Mouse (Mus musculus) liver, embryonic 13.5 days (tissue): ENCODE data around the gene Eif1ad. TPM values are rescaled to one million over a fixed set of nuclear protein-coding genes. Genes with fewer than 3 reads are reported as not detected.

Source experiments
- ATAC-seq: fragments of 200-750 bp; cut with Nextera tagmentation; 2 replicates; pipeline ENCODE4 v1.8.0; 2017; ENCODE audit warnings: low read depth, mild to moderate bottlenecking, moderate number of reproducible peaks, moderate library complexity
- DNase-seq: peaks from one replicate; pipeline ENCODE4 v3.0.0; 2022
- H3K27ac ChIP-seq: fragments of 300-500 bp; sonication (generic); 2 replicates; pipeline ENCODE4 v1.5.1; 2015; ENCODE audit warnings: moderate library complexity, mild to moderate bottlenecking, inconsistent platforms
- H3K27me3 ChIP-seq: fragments of 300-500 bp; sonication (generic); 2 replicates; pipeline ENCODE4 v1.6.1; 2015; ENCODE audit warnings: mild to moderate bottlenecking, inconsistent platforms
- H3K36me3 ChIP-seq: fragments of 300-500 bp; sonication (generic); 2 replicates; pipeline ENCODE4 v1.6.1; 2015; ENCODE audit warnings: mild to moderate bottlenecking, inconsistent platforms
- H3K4me1 ChIP-seq: fragments of 300-500 bp; sonication (generic); replicated peaks from 2 replicates; pipeline ENCODE4 v1.6.1; 2015; ENCODE audit warnings: inconsistent platforms
- H3K4me2 ChIP-seq: fragments of 300-500 bp; sonication (generic); 2 replicates; pipeline ENCODE4 v1.6.1; 2015; ENCODE audit warnings: inconsistent platforms, mild to moderate bottlenecking, moderate library complexity
- H3K4me3 ChIP-seq: fragments of 300-500 bp; sonication (generic); replicated peaks from 2 replicates; pipeline ENCODE4 v1.5.1; 2015; ENCODE audit warnings: mild to moderate bottlenecking, inconsistent platforms
- H3K9ac ChIP-seq: fragments of 300-500 bp; sonication (generic); 2 replicates; pipeline ENCODE4 v1.6.1; 2015; ENCODE audit warnings: mild to moderate bottlenecking, inconsistent platforms
- H3K9me3 ChIP-seq: fragments of 300-500 bp; sonication (generic); replicated peaks from 2 replicates; pipeline ENCODE4 v1.6.1; 2016; ENCODE audit warnings: inconsistent platforms
- WGBS: fragments of 180-500 bp; shearing (Covaris S2); methylation state at CpG from one replicate; pipeline ENCODE4 v1.1.7; 2015; ENCODE audit not compliant: insufficient replicate concordance; 5-methylcytosine and 5-hydroxymethylcytosine counted together
- polyA plus RNA-seq: library from polyadenylated mRNA; unstranded; fragments of >200 nt; fragmentation: Nextera tagmentation; extraction: Ambion mirVana; gene quantifications from 2 replicates; pipeline ENCODE4 v1.2.1, GENCODE M21; 2015

Eif1ad gene
- 39.6 and 42.6 TPM in 2 replicates for polyA plus RNA-seq

DNA sequence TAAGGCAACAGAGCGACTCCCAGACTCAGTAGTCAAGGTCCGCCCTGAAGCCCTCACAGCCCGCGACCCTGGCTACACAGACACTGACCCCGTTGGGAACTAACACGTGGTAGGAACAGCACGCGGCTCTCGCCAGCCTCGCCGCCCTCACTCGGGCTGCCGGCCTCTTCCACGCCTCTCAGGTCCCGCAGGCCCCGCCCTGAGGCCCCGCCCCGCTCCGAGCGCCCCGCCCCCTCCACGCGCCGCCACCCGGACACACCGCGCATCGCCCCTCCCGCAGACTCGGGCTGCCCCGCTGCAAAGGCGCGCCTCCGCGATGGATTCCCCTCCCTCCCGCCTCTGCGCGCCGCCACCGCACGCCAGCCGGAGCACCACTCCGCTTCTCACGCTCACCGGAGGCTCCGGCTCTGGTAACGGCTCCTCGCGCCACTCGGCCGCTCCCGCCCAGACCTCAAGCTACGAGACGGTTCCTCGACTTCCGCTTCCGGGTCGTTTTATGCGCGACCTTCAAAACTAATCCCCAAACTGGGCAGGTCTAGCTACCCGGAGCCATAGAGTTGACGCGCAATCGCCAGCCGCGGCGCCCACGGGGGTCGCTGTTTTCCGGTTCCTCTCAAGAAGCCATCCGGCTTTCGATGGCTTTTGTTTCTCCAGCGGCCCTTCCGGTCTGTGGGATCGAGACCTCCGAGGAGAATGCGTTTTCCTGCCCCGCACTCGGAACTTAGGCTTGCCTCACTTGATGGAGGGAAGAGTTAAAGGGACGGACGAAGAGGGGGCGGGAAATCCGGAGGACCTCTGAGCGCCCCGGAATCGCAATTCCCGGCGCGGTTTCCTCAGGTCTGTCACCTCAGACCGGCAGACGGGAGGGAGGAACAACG lies at the start of gene Eif1ad:
TSS of gene Eif1ad (plus strand) at position 567 of the 878 bp plus-strand sequence.
- peak; percentile 93 for ATAC-seq
- peak within 1 kb of the TSS; percentile 90 for H3K4me2 ChIP-seq
- H3K36me3 ChIP-seq, result peaks cover 57% of the 10 kb centered on the region
- no peaks in the 10 kb centered on the region for H3K27me3 ChIP-seq
- H3K9me3 ChIP-seq, result no peaks in the 10 kb centered on the region
- H3K9ac ChIP-seq, result peak within 1 kb of the TSS; percentile 95
- peaks cover 38% of the 10 kb centered on the region for H3K4me1 ChIP-seq
- peak; percentile 88 for DNase-seq
- WGBS, result under 1% methylated on average over 84 of the region's 92 CpGs
- H3K4me3 ChIP-seq, result peak within 1 kb of the TSS; percentile 98
- peak within 1 kb of the TSS; percentile 91 for H3K27ac ChIP-seq

DNA sequence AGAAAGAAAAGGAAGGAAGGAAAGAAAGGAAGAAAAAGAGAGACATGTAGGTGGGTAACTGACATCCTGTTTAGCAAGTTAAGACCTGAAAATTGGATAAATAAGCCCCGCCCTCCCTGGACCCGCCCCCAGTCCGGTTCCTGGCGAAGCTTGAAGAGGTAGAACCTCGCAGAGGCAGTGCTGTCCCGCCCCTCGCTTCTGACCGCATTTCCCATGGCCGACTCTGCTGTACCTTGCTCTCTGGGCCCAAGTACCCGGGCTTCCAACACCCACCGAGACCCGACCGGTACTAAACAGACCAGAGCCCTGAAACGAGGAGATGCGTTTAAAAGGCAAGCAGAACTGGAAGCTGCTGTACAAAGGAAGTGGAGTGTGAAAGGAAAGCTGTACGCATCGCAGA lies 42.7 kb upstream of the Eif1ad start:
- H3K4me3 ChIP-seq, result no peak overlapping the region
- H3K4me2 ChIP-seq, result no peak overlapping the region
- H3K9me3 ChIP-seq, result no peaks in the 10 kb centered on the region
- no peak for ATAC-seq
- no peaks in the 10 kb centered on the region for H3K36me3 ChIP-seq
- WGBS, result 42% methylated on average over 17 of the region's 17 CpGs
- no peak overlapping the region for H3K9ac ChIP-seq
- H3K27me3 ChIP-seq, result no peaks in the 10 kb centered on the region
- DNase-seq, result no peak
- no peaks in the 10 kb centered on the region for H3K4me1 ChIP-seq
- H3K27ac ChIP-seq, result no peak overlapping the region

DNA sequence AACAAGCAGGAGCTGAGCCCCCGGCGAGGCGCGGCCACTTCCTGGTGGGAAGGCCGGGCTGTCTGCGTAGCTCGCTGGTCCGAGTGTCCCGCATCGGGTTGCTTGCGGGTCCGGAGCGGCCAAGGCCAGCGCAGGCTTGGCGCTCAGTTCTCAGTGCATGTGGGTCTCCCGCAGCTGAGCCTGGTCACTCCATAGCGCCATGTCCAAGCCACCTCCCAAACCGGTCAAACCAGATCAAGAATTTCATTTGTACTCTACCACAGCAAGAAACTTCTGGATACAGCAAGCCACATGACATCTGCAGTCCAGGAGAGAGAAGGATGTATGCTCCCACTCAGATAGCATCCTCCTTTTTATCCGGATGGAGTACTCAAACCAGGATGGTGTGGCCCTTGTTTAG lies 38.6 kb upstream of the Eif1ad start:
- H3K4me2 ChIP-seq, result no peak overlapping the region
- no peaks in the 10 kb centered on the region for H3K27me3 ChIP-seq
- H3K9me3 ChIP-seq, result no peaks in the 10 kb centered on the region
- H3K27ac ChIP-seq, result no peak overlapping the region
- H3K9ac ChIP-seq, result no peak overlapping the region
- ATAC-seq (no peak), DNase-seq (no peak)
- 68% methylated on average over 19 of the region's 19 CpGs for WGBS
- no peak overlapping the region for H3K4me3 ChIP-seq
- no peaks in the 10 kb centered on the region for H3K4me1 ChIP-seq
- H3K36me3 ChIP-seq, result no peaks in the 10 kb centered on the region

DNA sequence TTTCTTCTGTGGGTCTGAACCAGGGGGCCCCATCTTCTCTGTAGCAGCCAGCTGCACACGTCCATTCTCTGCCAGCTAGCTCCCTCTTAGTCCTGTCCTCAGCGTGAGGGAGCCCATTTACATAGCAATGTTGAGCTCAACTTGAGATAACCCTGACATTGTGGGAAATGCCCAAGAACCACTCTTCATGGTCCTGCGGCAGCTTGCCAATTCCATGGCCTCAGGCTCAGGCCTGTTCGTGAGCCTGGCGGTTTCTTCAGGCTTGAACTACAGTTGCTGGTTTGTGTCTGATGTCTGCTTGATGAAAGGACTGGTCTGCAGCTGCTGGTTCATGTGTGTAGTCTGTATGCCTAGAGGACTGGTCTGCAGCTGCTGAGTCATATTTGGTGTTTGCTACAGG lies 31.8 kb upstream of the Eif1ad start:
- no peak overlapping the region for H3K27ac ChIP-seq
- H3K4me1 ChIP-seq, result no peaks in the 10 kb centered on the region
- no peaks in the 10 kb centered on the region for H3K36me3 ChIP-seq
- no peak overlapping the region for H3K4me2 ChIP-seq
- no peak overlapping the region for H3K4me3 ChIP-seq
- DNase-seq (no peak), ATAC-seq (no peak)
- H3K9ac ChIP-seq, result no peak overlapping the region
- no peaks in the 10 kb centered on the region for H3K9me3 ChIP-seq
- no peaks in the 10 kb centered on the region for H3K27me3 ChIP-seq
- WGBS, result 66% methylated on average over 5 of the region's 5 CpGs

DNA sequence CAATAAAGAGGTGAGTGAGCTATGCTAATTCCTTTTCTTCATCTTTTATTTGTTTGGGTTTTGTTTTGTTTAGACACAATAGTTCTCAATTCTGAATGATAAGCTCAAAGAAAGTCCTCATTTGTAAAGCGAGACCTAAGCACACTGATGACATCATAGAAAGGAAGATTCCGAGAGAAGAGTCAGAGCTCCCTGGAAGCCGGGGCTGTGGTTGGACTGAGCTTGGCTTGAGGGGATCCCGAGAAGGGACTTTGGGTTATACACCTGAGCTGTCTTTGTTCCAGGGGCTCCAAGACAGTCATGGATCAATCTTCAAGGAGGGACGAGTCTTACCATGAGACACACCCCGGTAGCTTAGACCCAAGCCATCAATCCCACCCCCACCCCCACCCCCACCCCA lies 31.1 kb upstream of the Eif1ad start, which contains the start of gene Catsper1:
TSS of gene Catsper1 (plus strand) at position 301 of the 400 bp plus-strand sequence.
- no peaks in the 10 kb centered on the region for H3K4me1 ChIP-seq
- no peaks in the 10 kb centered on the region for H3K36me3 ChIP-seq
- no peak for DNase-seq
- H3K4me2 ChIP-seq, result no peak within 1 kb of the TSS
- no peak within 1 kb of the TSS for H3K9ac ChIP-seq
- H3K9me3 ChIP-seq, result no peaks in the 10 kb centered on the region
- WGBS, result 69% methylated on average over 6 of the region's 6 CpGs
- no peak for ATAC-seq
- H3K27me3 ChIP-seq, result no peaks in the 10 kb centered on the region
- no peak within 1 kb of the TSS for H3K27ac ChIP-seq
- no peak within 1 kb of the TSS for H3K4me3 ChIP-seq

DNA sequence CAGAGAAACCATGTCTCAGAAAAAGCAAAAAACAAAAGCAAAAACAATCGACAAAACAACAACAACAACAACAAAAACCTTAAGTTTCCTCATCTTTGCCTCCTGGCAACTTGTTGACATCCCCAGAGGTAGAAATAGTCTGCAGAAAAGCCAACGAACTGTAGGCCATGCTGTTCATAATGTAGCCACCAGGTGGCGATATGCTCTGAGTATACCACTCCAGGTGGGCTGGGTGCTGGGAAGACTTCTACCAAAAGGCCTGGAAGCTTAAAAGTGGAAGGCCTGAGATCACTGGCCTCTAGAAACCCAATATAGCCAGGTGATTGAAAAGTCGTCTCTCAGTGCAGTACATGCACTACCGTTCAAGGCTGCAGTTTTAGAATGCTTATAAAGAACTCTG lies 28.6 kb upstream of the Eif1ad start:
- no peaks in the 10 kb centered on the region for H3K9me3 ChIP-seq
- H3K36me3 ChIP-seq, result no peaks in the 10 kb centered on the region
- no peaks in the 10 kb centered on the region for H3K27me3 ChIP-seq
- H3K9ac ChIP-seq, result no peak overlapping the region
- H3K4me2 ChIP-seq, result no peak overlapping the region
- H3K27ac ChIP-seq, result no peak overlapping the region
- ATAC-seq, result no peak
- WGBS, result 16% methylated on average over 5 of the region's 5 CpGs
- peak; percentile 51 for DNase-seq
- no peak overlapping the region for H3K4me3 ChIP-seq
- H3K4me1 ChIP-seq, result no peaks in the 10 kb centered on the region

DNA sequence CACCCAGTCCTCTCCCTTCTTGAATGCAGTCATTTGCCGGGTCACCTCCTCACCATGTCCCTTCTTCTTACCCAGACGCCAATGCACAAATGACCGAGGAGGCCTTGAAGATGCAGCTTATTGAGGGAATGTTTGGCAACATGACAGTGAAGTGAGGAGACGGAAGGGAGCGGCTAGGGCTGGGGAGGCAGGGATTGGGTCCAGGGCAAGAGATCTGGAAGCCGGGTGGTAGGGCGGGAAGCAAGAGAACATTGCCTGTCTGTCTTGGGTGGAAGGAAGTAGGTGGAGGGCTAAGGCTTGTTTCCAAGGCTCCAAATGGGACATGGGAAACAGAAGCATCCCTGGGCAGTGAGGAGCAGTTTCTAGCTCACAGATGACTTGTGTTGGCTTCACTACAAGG lies 25.2 kb upstream of the Eif1ad start:
- no peak for ATAC-seq

DNA sequence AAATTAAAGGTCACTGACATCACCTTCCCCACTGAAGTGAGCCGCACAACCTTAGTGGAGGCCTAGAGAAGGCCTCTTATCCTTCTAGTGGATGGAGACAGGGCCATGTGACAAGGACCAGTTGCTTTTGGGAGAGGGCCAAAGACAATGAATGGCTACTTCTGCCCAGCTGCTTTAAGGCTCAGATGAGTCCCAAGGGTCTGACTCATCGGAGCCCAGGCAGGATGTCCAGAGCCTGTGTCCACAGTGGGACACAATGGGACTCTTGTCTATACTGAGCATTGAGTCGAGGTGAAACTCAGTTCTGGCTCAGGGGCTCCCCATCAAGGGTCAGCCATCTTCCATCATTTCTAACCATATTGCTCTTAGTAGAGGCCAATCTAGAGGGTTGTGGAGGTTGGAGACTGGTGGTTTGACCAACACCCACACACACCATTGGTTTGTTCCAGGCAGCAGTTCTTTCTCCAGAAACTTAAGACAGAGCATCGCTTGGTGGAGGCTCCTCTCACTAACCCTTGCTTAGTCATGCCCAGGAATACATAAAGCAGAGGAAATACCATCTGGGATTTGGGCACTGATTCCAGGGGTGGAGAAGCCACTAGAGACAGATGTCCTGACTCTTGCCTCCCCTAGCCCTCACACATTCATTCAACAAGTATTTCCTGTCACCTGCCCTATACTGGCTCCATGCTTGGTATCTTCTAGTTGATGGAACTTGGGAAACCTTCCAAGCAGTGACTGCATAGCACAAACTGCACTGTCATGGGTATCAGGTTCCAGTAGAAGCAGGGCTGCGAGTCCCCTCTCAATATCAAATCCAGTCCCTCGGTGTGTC lies 21.0 kb upstream of the Eif1ad start:
- ATAC-seq, result no peak
- DNase-seq, result no peak
- Histone ChIP-seq H3K4me1 (peaks cover 10% of the 10 kb centered on the region), H3K27ac (no peak overlapping the region), H3K27me3 (no peaks in the 10 kb centered on the region), H3K4me3 (no peak overlapping the region), H3K4me2 (no peak overlapping the region), H3K9ac (no peak overlapping the region), H3K36me3 (no peaks in the 10 kb centered on the region), H3K9me3 (no peaks in the 10 kb centered on the region)
- 59% methylated on average over 6 of the region's 6 CpGs for WGBS

More for the DNA sequence above, 25.2 kb upstream of the Eif1ad start:
- H3K4me1 ChIP-seq, result no peaks in the 10 kb centered on the region
- H3K4me3 ChIP-seq, result no peak overlapping the region
- H3K9ac ChIP-seq, result no peak overlapping the region
- H3K36me3 ChIP-seq, result no peaks in the 10 kb centered on the region
- WGBS, result 81% methylated on average over 7 of the region's 7 CpGs
- no peak overlapping the region for H3K27ac ChIP-seq
- H3K9me3 ChIP-seq, result no peaks in the 10 kb centered on the region
- no peaks in the 10 kb centered on the region for H3K27me3 ChIP-seq
- DNase-seq, result no peak
- no peak overlapping the region for H3K4me2 ChIP-seq

DNA sequence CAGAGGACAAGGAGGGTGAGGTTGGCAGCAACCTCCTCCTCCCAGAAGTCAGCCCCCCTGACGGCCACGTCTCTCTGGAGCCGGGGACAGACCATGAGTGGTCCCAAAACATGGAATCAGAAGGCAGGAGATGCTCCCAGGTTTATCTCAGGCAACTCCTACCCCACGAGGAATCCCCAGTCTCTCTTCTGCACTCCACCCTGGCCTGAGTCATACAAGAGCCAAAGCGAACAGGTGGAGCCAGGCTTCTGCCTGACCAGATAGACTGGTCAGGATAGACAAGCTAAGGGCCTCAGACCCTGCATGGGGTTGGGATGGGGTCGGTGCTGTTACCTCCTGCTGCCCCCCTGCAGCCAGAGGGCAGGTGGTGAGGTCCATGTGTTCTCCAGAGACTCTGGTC lies 18.5 kb upstream of the Eif1ad start:
- no peaks in the 10 kb centered on the region for H3K27me3 ChIP-seq
- H3K9me3 ChIP-seq, result no peaks in the 10 kb centered on the region
- ATAC-seq (0 out of 2 replicates have a peak, but pooled peaks have one; percentile 29), DNase-seq (no peak)
- 58% methylated on average over 6 of the region's 6 CpGs for WGBS
- H3K4me3 ChIP-seq, result no peak overlapping the region
- H3K36me3 ChIP-seq, result no peaks in the 10 kb centered on the region
- no peak overlapping the region for H3K4me2 ChIP-seq
- no peak overlapping the region for H3K9ac ChIP-seq
- no peak overlapping the region for H3K27ac ChIP-seq
- peaks cover 10% of the 10 kb centered on the region for H3K4me1 ChIP-seq

DNA sequence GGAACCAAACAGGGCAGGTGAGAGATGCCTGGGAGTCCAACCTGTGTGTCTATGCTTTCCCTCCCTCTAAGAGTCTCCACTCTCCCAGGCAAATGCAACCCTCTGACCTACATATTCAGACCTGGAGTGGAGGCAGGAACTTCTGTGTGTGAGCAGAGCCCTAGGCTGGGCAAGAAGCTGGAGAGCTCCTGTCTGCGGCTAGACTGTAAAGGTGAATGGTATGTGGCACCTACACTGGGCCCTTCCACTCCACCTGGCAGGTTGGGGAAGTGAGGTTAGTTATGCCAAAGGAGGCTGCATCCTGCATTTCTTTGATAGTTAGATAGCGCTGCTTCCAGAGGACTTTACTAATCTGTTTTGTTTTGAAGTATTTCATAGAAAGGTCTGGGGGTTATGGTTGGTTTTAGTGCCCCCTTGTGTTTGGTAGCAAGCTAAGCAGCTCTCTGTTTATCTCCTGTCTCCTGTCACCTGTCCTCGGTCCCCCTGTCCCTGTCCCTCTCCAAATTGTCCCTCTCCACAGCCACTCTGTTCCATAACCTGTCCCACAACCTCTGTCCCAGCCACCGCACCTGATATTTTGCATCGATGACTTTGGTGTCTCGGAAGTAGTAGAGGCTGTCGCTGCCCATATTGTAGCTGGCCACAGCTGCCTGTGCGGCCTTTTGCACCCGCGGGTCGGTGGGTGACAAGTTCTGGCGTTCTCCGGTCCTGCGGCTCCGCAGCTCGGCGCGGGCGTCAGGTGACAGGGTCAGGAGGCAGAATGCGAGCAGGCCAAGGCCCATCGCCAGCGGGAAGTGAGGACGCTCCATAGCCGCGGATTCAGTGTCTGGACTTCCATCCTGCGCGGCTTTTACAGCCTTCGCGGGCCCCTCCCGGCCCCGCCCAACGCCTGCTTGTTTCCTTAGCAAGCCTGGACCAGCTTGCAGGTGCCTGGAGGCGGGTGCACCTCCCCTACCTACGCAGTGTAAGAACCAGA lies 17.7 kb upstream of the Eif1ad start:
- no peaks in the 10 kb centered on the region for H3K9me3 ChIP-seq
- H3K36me3 ChIP-seq, result no peaks in the 10 kb centered on the region
- DNase-seq (no peak), ATAC-seq (peak; percentile 47; the same call in 1 of the 2 replicates)
- H3K4me2 ChIP-seq, result peak overlapping the region; percentile 81
- H3K27me3 ChIP-seq, result no peaks in the 10 kb centered on the region
- peak overlapping the region; percentile 61 for H3K9ac ChIP-seq
- peaks cover 10% of the 10 kb centered on the region for H3K4me1 ChIP-seq
- no peak overlapping the region for H3K27ac ChIP-seq
- peak overlapping the region; percentile 51 for H3K4me3 ChIP-seq
- 5% methylated on average over 34 of the region's 34 CpGs for WGBS
